Mouse (Mus musculus) ES-Bruce4 (cell line): ENCODE results near the gene Araf.

ENCODE experiments used
- CTCF ChIP-seq: IDR thresholded peaks from one replicate; pipeline ENCODE4 v1.8.1; 2011; ENCODE audit warnings: low read depth, low read length
- POLR2A ChIP-seq: IDR thresholded peaks from one replicate; pipeline ENCODE4 v1.8.1; 2011; ENCODE audit warnings: low read length; ENCODE audit not compliant: insufficient read depth

GRCm38 (mm10) chrX:20862105-20863065 lies 64.8 kb downstream of the Araf start:
- TF ChIP-seq CTCF: no peak
- no peak for TF ChIP-seq POLR2A
